Mouse (Mus musculus) right cerebral cortex, postnatal 4 days (tissue): ENCODE measurements around the gene Gucy1a1.
"Not testable (repeated sequence)": the region's sequence is repeated elsewhere in the genome, so short reads cannot be mapped to it uniquely, and the experiment has no call there.

Source experiments
- DNase-seq: peaks from one replicate; pipeline ENCODE4 v3.0.0-alpha.2; 2022

Gucy1a1 gene

GRCm38 (mm10) chr3:82145126-82145901 lies at the start of gene Gucy1a1:
Gene Gucy1a1 (minus strand): TSS chr3:82145789.
- DNase-seq, result peak; percentile 57

- no peak for DNase-seq
Observed at GRCm38 (mm10) chr3:82191559-82192245, 46.1 kb upstream of the Gucy1a1 start.

DNA sequence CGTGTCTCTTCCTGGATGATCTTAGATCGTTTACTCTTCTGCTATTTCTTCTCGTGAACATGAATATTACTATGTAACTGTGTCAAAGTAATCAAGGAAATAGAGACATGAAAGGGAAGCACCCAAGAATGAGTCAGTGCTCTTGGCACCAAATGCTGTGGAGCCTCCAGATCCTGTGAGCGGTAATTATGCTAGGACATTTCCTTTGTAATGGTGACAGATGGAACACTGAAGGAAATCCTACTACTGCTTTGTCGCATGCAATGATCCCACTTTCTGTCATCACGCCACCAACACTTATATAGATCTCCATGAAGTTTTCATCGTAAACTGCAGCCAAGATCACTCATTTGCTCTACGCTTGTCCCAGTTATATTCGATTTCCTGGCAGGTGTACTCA lies 40.0 kb upstream of the Gucy1a1 start:
- peak; percentile 4 for DNase-seq

DNA sequence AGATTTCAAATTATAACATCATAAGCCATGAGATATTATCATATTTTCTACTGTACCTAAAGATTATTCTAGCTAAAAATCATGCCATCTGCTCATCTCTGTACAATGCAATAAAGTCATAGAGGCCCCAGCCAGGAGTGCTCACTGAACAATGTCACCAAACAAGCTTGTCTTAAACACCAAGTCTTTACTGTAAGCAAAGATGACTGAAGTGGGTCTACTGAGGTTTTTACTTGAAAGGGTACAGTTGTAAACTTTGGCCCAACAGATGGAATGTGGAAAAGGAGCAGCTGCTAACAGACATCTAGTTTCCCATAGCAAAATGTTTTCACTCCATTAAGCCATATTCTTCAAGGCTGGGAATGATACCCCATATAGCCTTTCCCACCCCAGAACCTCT lies 35.9 kb upstream of the Gucy1a1 start:
- no peak for DNase-seq

DNA sequence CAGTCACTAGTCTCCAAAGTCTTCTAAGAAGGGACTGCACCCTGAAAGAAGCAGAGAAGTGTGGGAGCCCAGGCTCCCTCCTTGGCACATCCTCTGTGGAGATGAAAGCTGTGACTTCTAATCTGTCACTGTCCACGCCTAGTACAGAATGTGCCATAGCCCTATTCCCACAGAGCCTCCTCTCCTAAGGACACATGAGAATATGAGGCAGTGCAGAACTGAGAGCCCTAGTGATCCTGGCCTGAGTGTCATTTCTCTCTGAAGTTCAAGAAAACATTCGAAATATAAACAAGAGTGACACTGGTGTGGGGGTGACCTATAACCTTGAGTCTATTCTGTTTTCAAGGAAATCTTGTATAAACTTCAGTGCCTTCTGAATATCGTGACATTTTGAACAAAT lies 34.7 kb upstream of the Gucy1a1 start:
- no peak for DNase-seq

- no peak for DNase-seq
Observed at GRCm38 (mm10) chr3:82175501-82175900, 29.9 kb upstream of the Gucy1a1 start.

- DNase-seq, result no peak
Observed at GRCm38 (mm10) chr3:82167064-82167463, 21.5 kb upstream of the Gucy1a1 start.

DNA sequence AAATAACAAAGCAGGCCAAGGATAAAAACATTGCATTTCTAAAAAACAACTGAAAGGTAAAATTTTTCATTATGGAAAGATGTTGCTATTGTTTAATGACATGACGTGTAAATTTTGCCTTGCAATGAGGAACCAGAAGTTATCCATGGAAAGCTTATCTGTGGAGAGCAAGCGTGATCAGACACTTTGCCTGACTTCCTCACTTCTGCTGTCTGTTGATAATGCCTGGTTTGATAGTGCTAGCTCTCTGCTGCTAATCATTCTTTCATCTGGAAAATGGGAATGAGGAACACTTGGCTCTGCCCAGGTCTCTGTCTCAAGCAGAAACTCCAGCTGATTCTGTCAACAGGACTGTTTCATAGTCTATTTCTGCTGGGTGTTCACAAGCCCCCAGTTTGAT lies 20.3 kb upstream of the Gucy1a1 start:
- no peak for DNase-seq

DNA sequence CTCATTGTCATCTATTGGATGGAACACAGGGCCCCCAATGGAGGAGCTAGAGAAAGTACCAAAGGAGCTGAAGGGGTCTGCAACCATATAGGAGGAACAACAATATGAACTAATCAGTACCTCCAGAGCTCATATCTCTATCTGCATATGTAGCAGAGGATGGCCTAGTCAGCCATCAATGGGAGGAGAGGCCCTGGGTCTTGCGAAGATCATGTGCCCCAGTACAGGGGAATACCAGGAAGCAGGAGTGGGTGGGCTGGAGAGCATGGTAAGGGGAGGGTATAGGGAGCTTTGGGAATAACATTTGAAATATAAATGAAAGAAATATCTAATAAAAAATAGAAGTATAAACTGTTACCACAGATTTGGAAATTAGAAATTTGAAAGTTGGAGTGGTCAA lies 17.4 kb upstream of the Gucy1a1 start:
- not testable (repeated sequence) for DNase-seq

- DNase-seq, result no peak
Observed at GRCm38 (mm10) chr3:82145978-82146377, 389 bp upstream of the Gucy1a1 start.

DNA sequence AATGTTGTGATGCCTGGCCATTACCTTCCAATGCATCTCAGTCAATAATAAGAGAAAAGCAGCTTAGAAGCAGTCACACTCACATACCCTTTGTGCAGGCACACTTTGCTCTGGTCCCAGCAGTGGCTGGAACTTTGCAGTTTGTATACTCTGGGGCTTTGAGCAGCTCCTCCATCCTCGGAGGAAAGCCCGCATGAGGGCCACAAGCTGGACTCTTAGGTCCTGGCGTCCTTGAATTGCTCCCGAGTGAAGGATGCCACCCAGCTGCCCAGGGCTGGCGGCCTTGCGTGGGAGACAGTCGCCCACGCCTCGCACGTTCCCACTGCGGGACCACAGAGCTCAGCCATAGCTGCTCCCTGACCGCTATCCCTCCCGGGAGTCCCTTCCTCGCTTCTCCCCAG lies 864 bp downstream of the Gucy1a1 start:
- peak; percentile 18 for DNase-seq

GRCm38 (mm10) chr3:82140781-82141180 lies 4.8 kb downstream of the Gucy1a1 start:
- DNase-seq, result no peak

- DNase-seq, result no peak
Observed at GRCm38 (mm10) chr3:82138002-82138667, 7.5 kb downstream of the Gucy1a1 start.

GRCm38 (mm10) chr3:82135483-82135882 lies 10.1 kb downstream of the Gucy1a1 start:
- no peak for DNase-seq

DNA sequence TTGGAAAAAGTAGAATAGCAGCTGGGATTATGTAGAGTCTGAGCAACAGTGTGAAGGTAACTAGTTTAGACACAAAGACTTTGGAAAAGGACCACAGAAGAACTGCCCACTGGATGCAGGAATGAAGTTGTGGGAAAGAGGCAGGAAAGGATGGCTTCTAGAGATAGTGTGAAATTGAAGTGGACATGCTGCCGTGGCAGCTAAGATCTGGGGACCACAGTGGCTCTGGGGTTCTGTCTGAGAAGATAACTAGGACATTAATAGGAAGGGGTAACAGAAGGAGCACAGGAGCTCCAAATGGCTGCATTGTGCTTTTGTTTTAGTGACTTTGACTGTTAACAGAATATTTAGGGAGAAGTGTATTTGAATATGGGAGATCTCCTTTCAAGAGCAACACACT lies 16.3 kb downstream of the Gucy1a1 start:
- DNase-seq, result no peak

- no peak for DNase-seq
Observed at GRCm38 (mm10) chr3:82124567-82124966, 21.0 kb downstream of the Gucy1a1 start.

DNA sequence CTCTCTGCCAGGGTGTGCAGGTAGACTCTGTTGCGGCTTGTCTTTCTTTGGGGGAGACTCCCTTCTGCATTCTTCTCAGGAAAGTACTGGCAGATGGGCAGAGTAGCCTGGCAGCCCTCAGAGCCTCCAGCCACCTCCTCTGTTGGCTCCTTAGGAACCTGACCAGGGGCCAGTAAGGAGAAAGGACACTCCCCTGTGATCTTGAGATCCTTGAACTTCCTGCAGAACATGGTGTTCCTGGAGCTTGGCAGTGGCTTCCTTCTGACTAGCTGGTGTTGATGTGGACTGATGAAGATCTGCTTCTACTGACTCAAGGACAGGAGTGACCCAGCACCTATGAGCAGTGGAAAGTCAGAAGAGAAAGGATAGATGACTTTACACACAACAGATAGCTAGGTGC lies 26.7 kb downstream of the Gucy1a1 start:
- DNase-seq, result no peak

GRCm38 (mm10) chr3:82112439-82112838 lies 33.1 kb downstream of the Gucy1a1 start:
- DNase-seq, result no peak

DNA sequence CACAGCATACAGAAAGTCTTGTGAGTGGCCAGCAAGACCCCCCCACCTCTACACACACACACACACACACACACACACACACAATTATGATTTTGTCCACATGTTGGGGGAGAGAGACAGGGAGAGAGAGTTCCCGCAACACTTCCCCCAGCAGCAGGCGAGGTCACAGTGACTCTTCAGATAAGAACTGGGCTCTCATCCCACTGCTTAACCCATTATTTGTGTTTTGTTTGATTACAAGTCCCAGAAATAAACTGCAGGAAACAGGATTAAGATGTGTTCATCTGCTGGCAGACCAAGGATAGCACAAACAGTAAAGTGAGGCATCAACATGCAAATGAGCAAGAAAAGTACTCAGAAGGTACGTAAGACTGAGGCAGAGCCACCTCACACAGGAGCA lies 33.6 kb downstream of the Gucy1a1 start:
- DNase-seq, result no peak

- DNase-seq, result no peak
Observed at GRCm38 (mm10) chr3:82108951-82109350, 36.6 kb downstream of the Gucy1a1 start.

GRCm38 (mm10) chr3:82104229-82104628 lies 41.4 kb downstream of the Gucy1a1 start:
- no peak for DNase-seq

DNA sequence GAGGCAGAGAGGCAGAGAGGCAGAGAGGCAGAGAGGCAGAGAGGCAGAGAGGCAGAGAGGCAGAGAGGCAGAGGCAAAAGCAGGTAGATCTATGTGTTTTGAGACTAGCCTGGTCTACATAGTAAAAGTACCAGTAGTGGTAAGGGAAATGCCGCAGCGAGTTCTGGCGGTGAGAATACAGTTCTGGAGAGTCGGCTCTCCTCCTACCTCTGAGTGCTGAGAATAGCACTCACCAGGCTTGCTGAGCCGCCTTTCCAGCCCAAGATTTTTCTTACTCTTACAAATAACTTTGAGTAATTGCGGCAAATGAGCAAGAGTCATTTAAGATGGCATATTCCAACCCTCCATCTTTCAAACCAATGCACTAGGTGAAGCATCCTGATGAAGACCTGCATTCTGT lies 46.5 kb downstream of the Gucy1a1 start:
- DNase-seq, result no peak

DNA sequence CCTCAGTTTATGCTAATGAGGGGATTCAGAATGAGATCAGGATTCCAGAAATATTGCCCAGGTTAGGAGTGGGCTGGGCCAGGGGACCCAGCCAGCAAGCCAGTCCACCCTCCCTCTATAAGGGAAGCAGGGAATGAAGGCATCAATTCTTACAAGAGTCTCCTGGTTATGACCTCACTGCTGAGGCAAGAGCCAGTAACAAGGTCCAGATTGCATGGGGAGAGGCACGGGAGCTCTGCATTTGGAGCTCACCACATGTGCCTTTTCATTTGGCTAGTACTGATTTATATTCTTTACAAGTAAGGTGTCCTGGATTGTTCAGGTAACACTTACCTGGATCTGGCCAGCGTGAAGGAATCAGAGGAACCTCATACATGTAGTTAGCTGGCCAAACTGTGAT lies 48.8 kb downstream of the Gucy1a1 start:
- no peak for DNase-seq
